Mouse (Mus musculus) hindbrain, embryonic 15.5 days (tissue): Measurements from ENCODE around the gene Trub1. TPM values are rescaled to one million over a fixed set of nuclear protein-coding genes. Genes with fewer than 3 reads are reported as not detected.

Experiments used
- ATAC-seq: fragments of 200-750 bp; cut with Nextera tagmentation; 2 replicates; pipeline ENCODE4 v1.8.0; 2017; ENCODE audit warnings: low read depth, moderate number of reproducible peaks, moderate TSS enrichment; ENCODE audit not compliant: low FRiP score
- H3K27ac ChIP-seq: fragments of 300-500 bp; sonication (generic); replicated peaks from 2 replicates; pipeline ENCODE4 v1.5.1; 2015; ENCODE audit warnings: mild to moderate bottlenecking, inconsistent platforms
- H3K27me3 ChIP-seq: fragments of 300-500 bp; sonication (generic); 2 replicates; pipeline ENCODE4 v1.6.1; 2015; ENCODE audit warnings: control low read depth, inconsistent platforms
- H3K36me3 ChIP-seq: fragments of 300-500 bp; sonication (generic); 2 replicates; pipeline ENCODE4 v1.6.1; 2015; ENCODE audit warnings: control low read depth, inconsistent platforms
- H3K4me1 ChIP-seq: fragments of 300-500 bp; sonication (generic); replicated peaks from 2 replicates; pipeline ENCODE4 v1.6.1; 2015; ENCODE audit warnings: control low read depth, inconsistent platforms
- H3K4me2 ChIP-seq: fragments of 300-500 bp; sonication (generic); 2 replicates; pipeline ENCODE4 v1.6.1; 2015; ENCODE audit warnings: moderate library complexity, mild to moderate bottlenecking, inconsistent platforms
- H3K4me3 ChIP-seq: fragments of 300-500 bp; sonication (generic); 2 replicates; pipeline ENCODE4 v1.5.1; 2015; ENCODE audit warnings: mild to moderate bottlenecking, inconsistent platforms
- H3K9ac ChIP-seq: fragments of 300-500 bp; sonication (generic); 2 replicates; pipeline ENCODE4 v1.6.1; 2015; ENCODE audit warnings: inconsistent platforms
- H3K9me3 ChIP-seq: fragments of 300-500 bp; sonication (generic); 2 replicates; pipeline ENCODE4 v1.6.1; 2016; ENCODE audit warnings: control low read depth, inconsistent platforms
- WGBS: fragments of 180-500 bp; shearing (Covaris S2); methylation state at CpG from one replicate; pipeline ENCODE4 v1.1.7; 2015; 5-methylcytosine and 5-hydroxymethylcytosine counted together
- polyA plus RNA-seq: library from polyadenylated mRNA; unstranded; fragments of >200 nt; fragmentation: Nextera tagmentation; extraction: Ambion mirVana; gene quantifications from 2 replicates; pipeline ENCODE4 v1.2.1, GENCODE M21; 2015

Gene Trub1
- polyA plus RNA-seq, 1 experiment from 2014 or later = 12.2 TPM

DNA sequence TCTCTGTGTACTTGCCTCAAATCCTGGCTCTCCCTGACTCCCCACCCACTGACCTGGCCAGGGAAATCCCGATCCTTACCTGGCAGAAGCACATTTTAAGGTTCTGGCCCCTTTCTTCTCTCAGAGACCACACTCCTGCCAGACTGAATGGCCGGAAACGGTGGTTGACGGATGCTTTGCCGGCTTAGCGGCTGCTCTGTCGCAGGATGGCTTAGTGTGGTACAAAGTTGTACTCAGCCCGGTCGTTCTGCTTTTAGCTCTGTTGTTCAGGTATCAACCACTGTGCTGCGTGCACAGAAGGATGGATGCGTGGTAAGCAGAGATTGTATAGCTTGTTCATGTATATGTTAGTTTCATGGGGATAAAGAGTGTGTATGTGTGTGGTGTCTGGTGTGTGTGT is 25.3 kb downstream of the Trub1 start:
- Histone ChIP-seq H3K9ac (no peak overlapping the region), H3K4me3 (no peak overlapping the region), H3K4me1 (peaks cover 8% of the 10 kb centered on the region; the same call in 1 of the 2 replicates), H3K9me3 (no peaks in the 10 kb centered on the region), H3K27ac (no peak overlapping the region), H3K4me2 (no peak overlapping the region), H3K27me3 (no peaks in the 10 kb centered on the region), H3K36me3 (no peaks in the 10 kb centered on the region)
- ATAC-seq = no peak
- 85% methylated on average over 11 of the region's 11 CpGs for WGBS

DNA sequence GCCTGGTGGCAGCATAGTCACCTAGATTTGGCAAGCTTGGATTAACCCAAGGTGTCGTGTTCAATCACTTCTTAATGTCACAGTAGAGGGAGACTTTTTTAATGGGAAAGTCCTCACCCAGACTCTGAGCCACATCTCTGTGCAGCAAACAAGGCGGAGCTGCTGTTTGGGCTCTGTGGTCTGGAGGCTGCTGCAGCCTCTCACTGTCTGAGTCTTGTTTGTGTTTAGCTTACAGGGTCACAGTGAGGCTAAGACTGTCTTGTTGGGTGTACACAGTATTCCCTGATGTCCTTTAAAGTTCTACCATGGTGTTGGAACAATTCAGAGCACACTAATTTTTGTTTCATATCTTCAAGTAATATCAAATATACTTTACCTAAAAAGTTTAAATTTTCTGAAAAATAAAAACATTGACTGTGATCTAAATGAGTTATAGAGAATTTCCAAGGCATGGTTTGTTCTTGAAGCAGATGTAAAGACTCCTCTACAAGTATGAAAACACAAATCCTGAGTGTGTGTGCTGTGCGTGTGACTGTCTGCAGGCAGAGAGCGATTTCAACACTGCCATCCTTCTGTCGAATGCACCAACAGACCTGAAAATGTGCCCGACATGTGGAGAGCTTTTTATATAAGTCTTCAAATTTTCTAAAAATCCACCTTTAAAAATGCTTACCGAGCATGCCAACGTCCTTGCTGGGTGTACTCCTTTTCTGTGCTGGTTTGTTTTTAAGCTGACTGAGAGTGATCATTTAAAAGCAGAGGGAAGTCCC is 27.4 kb downstream of the Trub1 start:
- no peak overlapping the region for H3K9ac ChIP-seq
- WGBS = 76% methylated on average over 8 of the region's 8 CpGs
- H3K9me3 ChIP-seq = no peaks in the 10 kb centered on the region
- no peak for ATAC-seq
- H3K36me3 ChIP-seq = no peaks in the 10 kb centered on the region
- no peaks in the 10 kb centered on the region for H3K27me3 ChIP-seq
- H3K4me2 ChIP-seq = no peak overlapping the region
- H3K27ac ChIP-seq = no peak overlapping the region
- no peak overlapping the region for H3K4me3 ChIP-seq
- no peaks in the 10 kb centered on the region for H3K4me1 ChIP-seq

DNA sequence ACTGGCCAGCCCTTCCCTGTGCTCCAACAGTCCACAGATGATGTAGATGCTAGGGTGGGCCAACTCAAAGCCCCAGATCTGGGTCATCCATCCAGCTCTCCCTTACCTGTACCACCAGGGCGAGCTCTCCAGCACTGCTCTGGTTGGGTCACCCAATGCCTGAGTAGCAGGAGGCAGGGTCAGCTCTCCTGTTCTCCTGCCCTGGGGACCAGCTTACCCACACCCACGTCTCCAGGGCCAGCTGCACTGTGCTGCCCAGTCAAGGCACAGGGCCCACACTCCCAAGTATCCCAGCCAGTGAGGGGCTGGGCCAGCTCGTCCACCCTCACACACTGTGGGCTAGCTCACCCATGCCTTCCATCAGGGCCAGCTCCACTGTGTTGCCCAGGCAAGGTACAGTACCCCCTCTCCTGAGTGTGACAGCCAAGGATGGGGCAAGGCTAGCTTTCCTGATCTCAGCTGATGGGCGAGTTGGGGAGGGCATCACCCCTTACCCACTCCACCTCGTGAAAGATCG is 29.1 kb downstream of the Trub1 start:
- 92% methylated on average over 6 of the region's 6 CpGs for WGBS
- Histone ChIP-seq H3K4me2 (no peak overlapping the region), H3K27me3 (no peaks in the 10 kb centered on the region), H3K36me3 (no peaks in the 10 kb centered on the region), H3K27ac (no peak overlapping the region), H3K4me3 (no peak overlapping the region), H3K9ac (no peak overlapping the region), H3K4me1 (no peaks in the 10 kb centered on the region), H3K9me3 (no peaks in the 10 kb centered on the region)
- no peak for ATAC-seq

DNA sequence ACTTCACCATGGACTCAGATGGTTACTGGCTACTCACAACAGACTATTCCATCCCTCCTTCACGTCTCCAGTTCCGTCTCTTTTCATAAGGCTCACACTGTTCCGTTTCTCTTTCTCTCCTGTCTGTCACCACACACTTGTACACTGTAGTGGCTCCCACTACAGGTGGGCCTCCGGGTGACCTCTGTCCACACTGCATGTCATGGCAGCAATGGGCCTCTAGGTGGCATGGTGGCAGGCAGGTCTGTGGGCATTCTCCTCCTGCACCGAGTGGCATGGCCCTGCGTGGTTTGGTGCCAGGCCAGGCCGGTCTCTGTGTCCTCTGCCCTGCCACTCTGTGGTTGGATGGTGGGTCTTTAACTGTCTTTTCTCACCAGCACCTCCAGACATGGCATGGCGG is 30.1 kb downstream of the Trub1 start:
- H3K27ac ChIP-seq = no peak overlapping the region
- no peaks in the 10 kb centered on the region for H3K36me3 ChIP-seq
- ATAC-seq = no peak
- no peak overlapping the region for H3K9ac ChIP-seq
- H3K4me2 ChIP-seq = no peak overlapping the region
- H3K9me3 ChIP-seq = no peaks in the 10 kb centered on the region
- no peaks in the 10 kb centered on the region for H3K4me1 ChIP-seq
- H3K27me3 ChIP-seq = no peaks in the 10 kb centered on the region
- WGBS = 83% methylated on average over 8 of the region's 8 CpGs
- H3K4me3 ChIP-seq = no peak overlapping the region

DNA sequence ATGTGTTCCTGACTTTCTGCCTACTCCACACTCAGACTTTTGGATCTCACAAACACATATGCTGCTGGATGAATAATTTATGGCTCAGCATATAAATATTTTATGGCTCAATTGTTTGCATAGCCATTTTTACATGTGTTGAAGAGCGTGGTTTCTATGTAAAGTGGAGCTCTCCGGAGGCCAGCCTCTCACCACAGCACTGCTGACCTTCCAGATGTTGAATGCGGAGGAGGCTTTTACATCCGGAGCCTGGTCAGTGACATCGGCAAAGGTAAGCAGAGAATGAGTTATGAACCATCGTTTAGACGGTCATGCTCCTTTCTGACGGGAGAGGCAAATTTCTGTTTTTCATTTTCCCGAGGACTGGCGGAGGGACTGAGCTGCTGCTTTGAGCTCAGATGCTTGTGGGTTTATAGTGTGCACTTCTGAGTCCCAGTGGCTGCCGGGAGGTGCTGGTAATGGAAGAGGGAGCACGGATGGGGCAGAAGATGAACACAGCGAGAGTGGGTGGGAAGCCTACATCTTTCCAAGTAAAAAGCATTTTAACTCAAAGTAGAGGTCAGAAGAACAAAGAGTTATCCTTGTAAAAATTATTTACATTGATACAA is 34.4 kb downstream of the Trub1 start:
- Histone ChIP-seq H3K36me3 (no peaks in the 10 kb centered on the region), H3K4me2 (peak overlapping the region; percentile 16; the same call in 1 of the 2 replicates), H3K9me3 (no peaks in the 10 kb centered on the region), H3K27me3 (no peaks in the 10 kb centered on the region), H3K4me3 (no peak overlapping the region), H3K9ac (no peak overlapping the region), H3K4me1 (peaks cover 12% of the 10 kb centered on the region), H3K27ac (no peak overlapping the region; the same call in 1 of the 2 replicates)
- ATAC-seq = no peak
- 65% methylated on average over 13 of the region's 13 CpGs for WGBS

DNA sequence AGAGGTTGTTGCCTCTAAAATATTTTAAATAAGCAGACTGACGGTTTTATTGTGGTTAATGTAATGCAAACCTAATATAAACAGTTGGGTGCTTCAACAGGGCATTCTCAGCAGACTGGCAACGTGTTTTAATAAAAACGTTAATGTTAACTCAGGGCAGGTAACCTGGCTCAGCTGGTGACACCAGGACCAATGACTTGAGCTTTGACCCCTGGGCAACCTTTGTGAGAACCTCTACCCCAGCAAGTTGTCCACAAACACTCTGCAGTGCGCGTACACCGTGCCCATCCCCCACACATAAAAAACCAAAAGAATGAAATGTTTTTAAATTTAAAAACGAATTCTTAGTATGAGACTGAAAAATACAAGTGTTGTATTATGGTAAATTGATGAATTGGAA is 36.8 kb downstream of the Trub1 start:
- Histone ChIP-seq H3K9me3 (no peaks in the 10 kb centered on the region), H3K36me3 (no peaks in the 10 kb centered on the region), H3K27me3 (no peaks in the 10 kb centered on the region), H3K27ac (no peak overlapping the region), H3K9ac (no peak overlapping the region), H3K4me2 (no peak overlapping the region), H3K4me3 (no peak overlapping the region), H3K4me1 (peaks cover 12% of the 10 kb centered on the region)
- no peak for ATAC-seq
- 84% methylated on average over 7 of the region's 7 CpGs for WGBS

DNA sequence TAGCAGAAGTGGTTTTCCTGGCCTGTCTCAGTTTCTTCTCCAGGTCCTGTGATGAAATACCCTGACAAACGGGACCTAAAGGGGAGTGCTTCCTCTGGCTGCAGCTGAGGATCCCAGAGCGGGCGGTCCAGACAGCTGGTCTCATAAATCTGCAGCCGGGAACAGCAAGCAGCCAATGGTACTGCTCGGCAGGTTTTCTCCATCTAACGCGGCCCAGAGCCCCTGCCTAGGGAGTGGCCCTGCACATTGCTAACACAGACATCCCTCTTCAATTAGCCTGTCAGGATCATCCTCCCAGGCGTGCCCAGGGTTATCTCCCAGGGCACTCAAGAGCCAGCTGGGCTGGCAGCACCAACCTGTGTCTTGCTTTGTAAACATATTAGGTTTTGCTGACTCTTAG is 38.3 kb downstream of the Trub1 start:
- H3K4me1 ChIP-seq = peaks cover 12% of the 10 kb centered on the region
- no peaks in the 10 kb centered on the region for H3K36me3 ChIP-seq
- no peaks in the 10 kb centered on the region for H3K27me3 ChIP-seq
- 0 out of 2 replicates have a peak overlapping the region, but pooled peaks have one; percentile 13 for H3K9ac ChIP-seq
- H3K4me2 ChIP-seq = no peak overlapping the region
- H3K27ac ChIP-seq = no peak overlapping the region
- 14% methylated on average over 8 of the region's 8 CpGs for WGBS
- H3K4me3 ChIP-seq = no peak overlapping the region
- no peaks in the 10 kb centered on the region for H3K9me3 ChIP-seq
- no peak; the same call in 1 of the 2 replicates for ATAC-seq

DNA sequence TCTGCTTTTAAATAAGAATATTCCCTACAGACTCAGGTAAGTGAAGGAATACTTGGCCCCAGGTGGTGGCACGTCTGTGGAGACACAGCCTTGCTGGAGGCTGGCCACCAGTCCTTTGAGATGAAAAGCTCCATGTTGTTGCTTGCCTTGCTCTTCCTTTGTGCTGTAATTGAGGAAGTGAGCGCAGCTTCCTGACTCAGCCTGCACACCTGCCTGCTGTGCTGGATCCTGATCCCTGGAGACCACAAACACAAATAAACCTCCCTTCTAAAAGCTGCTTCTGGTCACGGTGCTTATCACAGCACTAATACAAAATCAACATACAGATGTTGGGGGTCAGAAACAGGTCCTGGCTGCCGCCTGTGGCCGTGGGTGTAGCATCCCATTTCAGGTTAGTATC is 41.3 kb downstream of the Trub1 start:
- H3K27me3 ChIP-seq = no peaks in the 10 kb centered on the region

DNA sequence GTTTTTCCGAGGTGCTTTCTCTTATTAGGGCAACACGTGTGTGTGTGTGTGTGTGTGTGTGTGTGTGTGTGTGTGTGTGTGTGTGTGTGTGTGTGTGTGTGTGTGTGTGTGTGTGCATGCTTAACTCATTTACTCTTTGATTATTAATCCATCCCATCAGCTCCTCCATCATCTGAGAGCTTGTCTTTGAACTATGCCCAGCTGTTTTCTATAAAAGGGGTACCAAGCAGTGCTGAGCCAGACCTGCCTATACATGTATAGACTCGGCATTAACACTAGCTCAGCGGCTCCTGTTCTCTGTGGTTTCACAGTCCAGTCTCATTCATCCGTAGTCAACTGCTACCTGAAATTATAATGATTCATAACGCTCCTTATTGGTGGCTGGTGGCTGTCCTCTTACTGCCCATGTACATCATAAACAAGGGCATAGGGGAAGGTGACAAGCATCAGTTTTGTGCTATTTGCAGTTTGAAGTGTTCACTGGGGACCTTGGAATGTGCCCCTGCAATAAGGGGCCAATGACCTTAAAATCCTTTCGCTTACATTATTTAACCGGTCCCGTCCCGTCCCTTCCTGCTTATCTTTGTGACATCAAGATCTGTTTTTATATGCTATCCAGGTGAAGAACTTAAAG is 45.5 kb downstream of the Trub1 start:
- H3K9me3 ChIP-seq = no peaks in the 10 kb centered on the region
- no peaks in the 10 kb centered on the region for H3K36me3 ChIP-seq
- no peaks in the 10 kb centered on the region for H3K27me3 ChIP-seq
- no peak overlapping the region for H3K4me3 ChIP-seq
- no peak for ATAC-seq
- no peaks in the 10 kb centered on the region for H3K4me1 ChIP-seq
- 82% methylated on average over 10 of the region's 10 CpGs for whole genome bisulfite sequencing
- no peak overlapping the region for H3K27ac ChIP-seq
- no peak overlapping the region for H3K4me2 ChIP-seq
- H3K9ac ChIP-seq = no peak overlapping the region

More for the DNA sequence above, 41.3 kb downstream of the Trub1 start:
- WGBS = 78% methylated on average over 5 of the region's 5 CpGs
- no peak overlapping the region for H3K9ac ChIP-seq
- no peak overlapping the region for H3K4me3 ChIP-seq
- no peak for ATAC-seq
- no peaks in the 10 kb centered on the region for H3K9me3 ChIP-seq
- H3K4me1 ChIP-seq = peaks cover 12% of the 10 kb centered on the region
- H3K27ac ChIP-seq = no peak overlapping the region
- H3K36me3 ChIP-seq = no peaks in the 10 kb centered on the region
- H3K4me2 ChIP-seq = no peak overlapping the region

DNA sequence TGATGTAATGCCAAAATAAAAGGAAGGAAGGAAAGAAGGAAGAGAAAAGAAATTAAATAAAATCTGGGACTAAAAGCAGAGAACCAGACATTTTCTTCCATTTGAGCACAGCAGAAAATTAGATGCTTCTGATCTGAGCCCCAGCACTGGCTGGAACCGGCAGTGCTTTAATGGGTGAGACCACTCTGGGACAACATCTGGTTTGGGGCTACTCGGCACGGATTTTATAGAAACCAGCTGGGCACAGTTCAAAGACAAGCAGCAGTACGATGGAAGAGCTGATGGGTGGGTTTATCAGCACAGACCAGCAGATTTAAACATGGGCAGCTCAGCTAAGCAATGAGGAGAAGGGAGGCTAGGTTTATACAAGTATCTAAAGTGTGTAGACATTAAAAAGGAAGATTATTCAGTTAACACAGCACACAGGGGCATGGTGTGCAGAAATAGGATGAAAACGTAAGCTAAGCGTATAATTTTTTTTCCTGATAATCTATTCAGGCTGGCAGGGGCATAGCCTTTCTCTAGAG is 46.2 kb downstream of the Trub1 start:
- Histone ChIP-seq H3K4me1 (no peaks in the 10 kb centered on the region), H3K27ac (no peak overlapping the region), H3K4me3 (no peak overlapping the region), H3K36me3 (no peaks in the 10 kb centered on the region), H3K9ac (no peak overlapping the region), H3K27me3 (no peaks in the 10 kb centered on the region), H3K9me3 (no peaks in the 10 kb centered on the region), H3K4me2 (no peak overlapping the region)
- 69% methylated on average over 6 of the region's 6 CpGs for WGBS
- ATAC-seq = no peak

DNA sequence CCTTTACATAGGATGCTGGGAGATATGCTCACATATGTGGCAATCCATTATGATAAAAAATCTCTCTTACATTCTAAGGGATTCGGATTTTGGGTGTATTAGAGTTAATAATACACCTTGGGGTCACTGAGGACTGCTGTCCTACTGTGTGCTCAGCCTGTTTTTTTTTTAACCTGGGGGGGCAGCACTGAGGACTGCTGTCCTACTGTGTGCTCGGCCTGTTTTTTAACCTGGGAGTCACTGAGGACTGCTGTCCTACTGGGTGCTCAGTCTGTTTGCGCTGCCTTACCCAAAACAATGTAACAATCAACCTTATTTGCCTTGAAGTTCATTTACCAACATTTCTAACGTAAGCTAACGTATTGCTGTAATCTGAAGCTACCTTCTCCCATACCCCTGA is 47.5 kb downstream of the Trub1 start:
- no peak for ATAC-seq
- Histone ChIP-seq H3K4me2 (no peak overlapping the region), H3K4me3 (no peak overlapping the region), H3K9me3 (no peaks in the 10 kb centered on the region), H3K4me1 (0 out of 2 replicates have a peak, but pooled peaks cover under 1% of the 10 kb centered on the region), H3K27me3 (no peaks in the 10 kb centered on the region), H3K27ac (no peak overlapping the region), H3K36me3 (no peaks in the 10 kb centered on the region), H3K9ac (no peak overlapping the region)
- 97% methylated on average over 5 of the region's 5 CpGs for WGBS

DNA sequence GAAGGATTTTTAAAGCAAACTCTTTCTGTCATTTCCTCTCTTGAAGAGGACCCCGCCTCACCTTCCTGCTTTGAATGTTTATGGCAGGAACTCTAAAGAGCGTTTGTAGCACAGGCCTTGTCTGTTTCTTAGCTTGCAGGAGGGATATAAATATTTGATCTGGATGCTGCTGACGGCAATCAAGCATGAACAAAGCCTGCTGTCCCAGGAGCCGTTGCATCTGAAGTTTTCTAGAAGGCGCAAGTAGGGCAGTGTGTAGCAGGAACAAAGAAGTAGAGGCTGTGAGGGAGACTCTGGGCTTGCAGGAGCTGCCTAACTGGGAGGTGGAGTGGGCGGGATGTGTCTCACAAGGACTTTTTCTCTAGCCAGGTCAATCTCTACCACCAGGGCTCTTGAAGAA is 50.4 kb downstream of the Trub1 start:
- Histone ChIP-seq H3K9ac (no peak overlapping the region), H3K9me3 (no peaks in the 10 kb centered on the region), H3K27ac (no peak overlapping the region), H3K4me2 (no peak overlapping the region), H3K27me3 (no peaks in the 10 kb centered on the region), H3K36me3 (no peaks in the 10 kb centered on the region), H3K4me1 (0 out of 2 replicates have a peak, but pooled peaks cover 11% of the 10 kb centered on the region), H3K4me3 (no peak overlapping the region)
- 56% methylated on average over 6 of the region's 6 CpGs for WGBS
- ATAC-seq = no peak
